Mouse (Mus musculus) hindbrain, embryonic 16.5 days (tissue): Measurements from ENCODE around the gene Anxa9. TPM values are rescaled to one million over a fixed set of nuclear protein-coding genes. Genes with fewer than 3 reads are reported as not detected.

Source experiments
- ATAC-seq: fragments of 200-750 bp; cut with Nextera tagmentation; 2 replicates; pipeline ENCODE4 v1.8.0; 2017; ENCODE audit warnings: moderate TSS enrichment, moderate library complexity
- H3K27ac ChIP-seq: fragments of 300-500 bp; sonication (generic); 2 replicates; pipeline ENCODE4 v1.5.1; 2014; ENCODE audit warnings: low read depth, mild to moderate bottlenecking, control low read depth, low read length, moderate library complexity
- H3K27me3 ChIP-seq: fragments of 300-500 bp; sonication (generic); replicated peaks from 2 replicates; pipeline ENCODE4 v1.6.1; 2014; ENCODE audit warnings: low read length; ENCODE audit not compliant: control insufficient read depth, insufficient read depth
- H3K36me3 ChIP-seq: fragments of 300-500 bp; sonication (generic); 2 replicates; pipeline ENCODE4 v1.6.1; 2014; ENCODE audit warnings: mild to moderate bottlenecking, low read length, moderate library complexity, mixed read lengths; ENCODE audit not compliant: control insufficient read depth, insufficient read depth
- H3K4me1 ChIP-seq: fragments of 300-500 bp; sonication (generic); 2 replicates; pipeline ENCODE4 v1.6.1; 2014; ENCODE audit warnings: low read depth, low read length; ENCODE audit not compliant: control insufficient read depth, insufficient read depth
- H3K4me2 ChIP-seq: fragments of 300-500 bp; sonication (generic); 2 replicates; pipeline ENCODE4 v1.6.1; 2014; ENCODE audit warnings: mild to moderate bottlenecking, low read length, control low read depth, moderate library complexity
- H3K4me3 ChIP-seq: fragments of 300-500 bp; sonication (generic); 2 replicates; pipeline ENCODE4 v1.5.1; 2014; ENCODE audit warnings: mild to moderate bottlenecking, low read length, control low read depth, moderate library complexity
- H3K9ac ChIP-seq: fragments of 300-500 bp; sonication (generic); 2 replicates; pipeline ENCODE4 v1.6.1; 2014; ENCODE audit warnings: low read depth, mild to moderate bottlenecking, control low read depth, low read length, moderate library complexity
- H3K9me3 ChIP-seq: fragments of 300-500 bp; sonication (generic); 2 replicates; pipeline ENCODE4 v1.6.1; 2014; ENCODE audit warnings: mild to moderate bottlenecking, low read length, moderate library complexity; ENCODE audit not compliant: control insufficient read depth
- WGBS: fragments of 180-500 bp; shearing (Covaris S2); extraction: QIAGEN DNeasy Blood & Tissue Kit; methylation state at CpG from one replicate; pipeline ENCODE4 v1.1.7; 2014; 5-methylcytosine and 5-hydroxymethylcytosine counted together
- polyA plus RNA-seq: library from polyadenylated mRNA; unstranded; fragments of >200 nt; fragmentation: Nextera tagmentation; extraction: Ambion mirVana; gene quantifications from 2 replicates; pipeline ENCODE4 v1.2.1, GENCODE M21; 2015

Gene Anxa9
- polyA plus RNA-seq, 1 experiment from 2014 or later = 0.35 TPM

GRCm38 (mm10) chr3:95273471-95273870 is 33.5 kb downstream of the Anxa9 start:
- 98% methylated on average over 5 of the region's 5 CpGs for WGBS
- no peak for ATAC-seq

DNA sequence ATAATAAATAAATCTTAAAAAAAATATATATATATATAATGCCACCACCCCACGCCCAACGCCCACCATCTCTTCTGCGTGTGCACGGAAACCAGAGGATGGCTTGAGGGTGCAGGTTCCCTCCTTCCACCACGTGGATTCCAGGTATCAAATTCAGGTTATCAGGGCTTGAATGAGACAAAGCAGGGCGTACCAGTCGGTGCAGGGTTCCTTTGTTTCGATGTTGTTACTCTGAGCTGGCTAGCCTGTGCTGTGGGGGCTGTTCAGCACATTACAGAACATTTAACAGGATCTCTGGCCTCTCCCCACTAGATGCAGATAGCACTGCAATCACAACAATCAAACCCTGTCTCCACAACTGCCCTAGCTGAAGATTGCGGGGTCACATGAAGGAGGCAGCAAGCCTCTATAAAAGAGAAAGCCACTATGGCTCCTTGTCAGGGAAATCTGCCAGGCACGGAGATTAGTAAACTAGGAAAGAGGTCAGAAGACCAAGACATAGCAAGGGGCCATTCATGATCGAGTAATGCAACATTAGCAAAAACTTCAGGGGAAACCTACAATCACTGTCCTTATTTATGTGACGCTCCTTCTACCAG is 36.1 kb downstream of the Anxa9 start:
- Histone ChIP-seq H3K27me3 (no peaks in the 10 kb centered on the region), H3K4me2 (no peak overlapping the region), H3K9me3 (no peaks in the 10 kb centered on the region), H3K4me3 (no peak overlapping the region), H3K4me1 (no peaks in the 10 kb centered on the region), H3K27ac (no peak overlapping the region), H3K36me3 (peaks cover 16% of the 10 kb centered on the region), H3K9ac (no peak overlapping the region)
- no peak for ATAC-seq
- 88% methylated on average over 12 of the region's 12 CpGs for WGBS

More at GRCm38 (mm10) chr3:95273471-95273870, 33.5 kb downstream of the Anxa9 start:
- no peak overlapping the region for H3K4me2 ChIP-seq
- no peaks in the 10 kb centered on the region for H3K4me1 ChIP-seq
- H3K36me3 ChIP-seq = 0 out of 2 replicates have a peak, but pooled peaks cover 2% of the 10 kb centered on the region
- H3K9me3 ChIP-seq = no peaks in the 10 kb centered on the region
- no peak overlapping the region for H3K27ac ChIP-seq
- no peaks in the 10 kb centered on the region for H3K27me3 ChIP-seq
- no peak overlapping the region for H3K9ac ChIP-seq
- H3K4me3 ChIP-seq = no peak overlapping the region

DNA sequence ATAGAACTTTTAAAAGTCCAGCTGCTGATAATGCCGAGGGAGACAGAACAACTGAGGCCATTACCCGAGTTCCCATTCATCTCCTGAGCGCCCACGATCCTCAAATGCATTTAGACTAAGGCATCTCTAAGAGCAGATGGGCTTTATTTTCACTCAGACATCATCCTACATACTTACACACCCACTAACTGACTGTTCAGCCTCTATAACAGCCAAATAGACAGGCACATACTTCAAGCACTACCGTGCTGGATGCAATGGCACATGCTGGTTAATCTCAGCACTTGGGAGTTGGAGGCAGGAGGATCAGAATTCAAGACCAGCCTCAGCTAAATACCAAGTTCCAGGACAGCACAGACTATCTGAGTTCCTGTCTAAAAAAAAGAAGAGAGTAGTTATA is 37.2 kb downstream of the Anxa9 start:
- no peak overlapping the region for H3K4me2 ChIP-seq
- no peaks in the 10 kb centered on the region for H3K4me1 ChIP-seq
- H3K27ac ChIP-seq = no peak overlapping the region
- ATAC-seq = no peak
- peaks cover 21% of the 10 kb centered on the region for H3K36me3 ChIP-seq
- 89% methylated on average over 5 of the region's 5 CpGs for WGBS
- no peak overlapping the region for H3K9ac ChIP-seq
- no peaks in the 10 kb centered on the region for H3K27me3 ChIP-seq
- no peaks in the 10 kb centered on the region for H3K9me3 ChIP-seq
- H3K4me3 ChIP-seq = no peak overlapping the region

- Histone ChIP-seq H3K9me3 (no peaks in the 10 kb centered on the region), H3K36me3 (peaks cover 29% of the 10 kb centered on the region), H3K4me1 (no peaks in the 10 kb centered on the region), H3K4me3 (no peak overlapping the region), H3K4me2 (no peak overlapping the region), H3K27ac (no peak overlapping the region), H3K9ac (no peak overlapping the region), H3K27me3 (no peaks in the 10 kb centered on the region)
- ATAC-seq = no peak
These were observed 39.1 kb downstream of the Anxa9 start for GRCm38 (mm10) chr3:95267855-95268254.

- 98% methylated on average over 3 of the region's 3 CpGs for WGBS
- peaks cover 33% of the 10 kb centered on the region for H3K36me3 ChIP-seq
- H3K9ac ChIP-seq = no peak overlapping the region
- H3K4me3 ChIP-seq = no peak overlapping the region
- no peaks in the 10 kb centered on the region for H3K9me3 ChIP-seq
- H3K4me1 ChIP-seq = no peaks in the 10 kb centered on the region
- no peak for ATAC-seq
- no peak overlapping the region for H3K4me2 ChIP-seq
- no peak overlapping the region for H3K27ac ChIP-seq
- no peaks in the 10 kb centered on the region for H3K27me3 ChIP-seq
These were observed 40.9 kb downstream of the Anxa9 start for GRCm38 (mm10) chr3:95266052-95266451.

GRCm38 (mm10) chr3:95264724-95265123 is 42.3 kb downstream of the Anxa9 start:
- Histone ChIP-seq H3K27ac (no peak overlapping the region), H3K4me1 (no peaks in the 10 kb centered on the region), H3K9me3 (no peaks in the 10 kb centered on the region), H3K4me2 (no peak overlapping the region), H3K36me3 (peaks cover 35% of the 10 kb centered on the region), H3K4me3 (no peak overlapping the region), H3K9ac (no peak overlapping the region), H3K27me3 (no peaks in the 10 kb centered on the region)
- no peak for ATAC-seq
- WGBS = 72% methylated on average over 1 of the region's 1 CpGs

GRCm38 (mm10) chr3:95263089-95263739 is 43.8 kb downstream of the Anxa9 start:
- Histone ChIP-seq H3K9me3 (no peaks in the 10 kb centered on the region), H3K9ac (no peak overlapping the region), H3K4me2 (no peak overlapping the region), H3K4me1 (no peaks in the 10 kb centered on the region), H3K27me3 (no peaks in the 10 kb centered on the region), H3K36me3 (peaks cover 48% of the 10 kb centered on the region), H3K27ac (no peak overlapping the region), H3K4me3 (no peak overlapping the region)
- peak; percentile 45; the same call in 1 of the 2 replicates for ATAC-seq
- WGBS = 55% methylated on average over 11 of the region's 11 CpGs

DNA sequence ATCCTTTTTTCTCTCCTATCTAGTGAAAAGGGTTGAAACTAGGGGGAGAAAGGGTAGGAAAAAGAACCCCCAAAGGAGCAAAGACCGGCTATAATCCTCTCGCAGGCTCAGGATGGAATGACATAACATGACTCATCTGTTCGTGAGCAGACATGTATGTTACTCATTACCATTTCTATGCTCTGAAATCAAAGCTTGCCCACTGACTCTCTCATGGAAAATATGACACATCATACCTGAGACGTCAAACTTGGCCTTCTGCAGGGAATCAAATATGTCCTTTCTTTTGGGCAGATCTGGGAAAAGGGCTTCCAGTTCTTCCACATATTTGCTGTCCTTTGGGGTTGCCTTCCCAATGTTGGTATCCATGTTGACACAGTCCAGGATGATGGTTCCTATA is 45.0 kb downstream of the Anxa9 start:
- Histone ChIP-seq H3K9me3 (no peaks in the 10 kb centered on the region), H3K27me3 (no peaks in the 10 kb centered on the region), H3K4me2 (no peak overlapping the region), H3K36me3 (peaks cover 46% of the 10 kb centered on the region), H3K9ac (no peak overlapping the region), H3K4me3 (no peak overlapping the region), H3K27ac (no peak overlapping the region), H3K4me1 (no peaks in the 10 kb centered on the region)
- 91% methylated on average over 4 of the region's 4 CpGs for WGBS
- no peak for ATAC-seq

DNA sequence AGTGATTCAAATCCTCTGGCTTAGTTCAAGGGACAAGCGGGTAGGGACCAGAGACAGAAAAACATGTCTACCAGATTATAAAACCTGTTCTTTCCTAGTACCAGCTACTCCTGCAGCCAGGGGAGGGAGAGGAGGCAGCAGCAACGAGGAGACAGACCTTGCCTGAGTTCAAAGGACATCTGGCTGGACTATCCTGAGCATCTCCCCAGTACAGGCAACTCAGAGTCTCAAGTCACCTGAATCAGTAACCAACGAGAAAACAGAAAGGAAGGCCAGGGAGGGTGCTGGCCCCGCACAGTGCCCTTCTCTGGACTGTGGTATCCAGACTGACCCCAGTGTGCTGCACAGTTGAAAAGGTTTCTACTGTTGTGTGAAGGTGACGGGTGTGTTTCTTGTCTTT is 50.0 kb downstream of the Anxa9 start:
- no peak for ATAC-seq
- Histone ChIP-seq H3K4me2 (no peak overlapping the region), H3K36me3 (peaks cover 32% of the 10 kb centered on the region), H3K9ac (no peak overlapping the region), H3K4me1 (no peaks in the 10 kb centered on the region), H3K4me3 (no peak overlapping the region), H3K27me3 (no peaks in the 10 kb centered on the region), H3K9me3 (no peaks in the 10 kb centered on the region), H3K27ac (no peak overlapping the region)
- WGBS = 82% methylated on average over 5 of the region's 5 CpGs
